Mouse (Mus musculus) small intestine, adult 2 months (tissue): ENCODE data around the gene Arhgef2.

ENCODE experiments used
- CTCF ChIP-seq: fragments of 200-500 bp; IDR thresholded peaks from 2 replicates; pipeline ENCODE4 v1.5.1; 2012; ENCODE audit warnings: low read depth, mild to moderate bottlenecking, control low read depth, inconsistent platforms, low read length, moderate library complexity, mixed read lengths; ENCODE audit not compliant: insufficient replicate concordance, insufficient read length; ENCODE audit errors: extremely low read depth
- POLR2A ChIP-seq: fragments of 200-500 bp; IDR thresholded peaks from 2 replicates; pipeline ENCODE4 v1.6.1; 2012; ENCODE audit warnings: low read depth, mild to moderate bottlenecking, control low read depth, inconsistent platforms, low read length, moderate library complexity

DNA sequence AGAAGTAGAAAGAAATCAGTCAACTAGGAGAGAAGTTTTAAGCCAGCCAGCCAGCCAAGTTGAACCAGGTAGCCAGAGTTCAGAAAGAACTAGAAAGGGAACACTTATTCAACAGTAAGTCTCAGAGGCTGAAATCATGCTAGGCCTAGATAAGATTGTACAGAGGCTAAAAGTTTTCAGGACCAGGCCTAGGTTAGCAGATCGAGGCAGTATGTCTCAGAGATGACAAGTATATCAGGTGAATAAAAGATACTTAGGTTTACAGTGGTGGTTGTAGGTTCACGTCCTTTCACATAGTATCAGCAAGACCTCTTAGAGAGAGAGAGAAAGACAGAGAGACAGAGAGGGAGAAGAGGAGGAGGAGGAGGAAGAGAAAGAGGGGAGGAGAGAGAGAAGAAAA is 78.0 kb downstream of the Arhgef2 start:
- TF ChIP-seq CTCF: no peak
- TF ChIP-seq POLR2A: no peak
